Mouse (Mus musculus) embryonic facial prominence, embryonic 14.5 days (tissue): ENCODE results near the gene Pex10. TPM values are rescaled to one million over a fixed set of nuclear protein-coding genes. Genes with fewer than 3 reads are reported as not detected.

Source experiments
- ATAC-seq: fragments of 200-750 bp; cut with Nextera tagmentation; 2 replicates; pipeline ENCODE4 v1.8.0; 2017; ENCODE audit warnings: low read depth, moderate number of reproducible peaks, moderate TSS enrichment
- DNase-seq: peaks from one replicate; pipeline ENCODE4 v3.0.0-alpha.2; 2015; ENCODE audit warnings: low spot score
- H3K27ac ChIP-seq: fragments of 300-500 bp; sonication (generic); replicated peaks from 2 replicates; pipeline ENCODE4 v1.5.1; 2014; ENCODE audit warnings: low read depth, mild to moderate bottlenecking, low read length, moderate library complexity
- H3K27me3 ChIP-seq: fragments of 300-500 bp; sonication (generic); replicated peaks from 2 replicates; pipeline ENCODE4 v1.6.1; 2014; ENCODE audit warnings: low read length; ENCODE audit not compliant: control insufficient read depth, insufficient read depth
- H3K36me3 ChIP-seq: fragments of 300-500 bp; sonication (generic); 2 replicates; pipeline ENCODE4 v1.6.1; 2014; ENCODE audit warnings: low read length, mixed read lengths; ENCODE audit not compliant: control insufficient read depth, insufficient read depth
- H3K4me1 ChIP-seq: fragments of 300-500 bp; sonication (generic); 2 replicates; pipeline ENCODE4 v1.6.1; 2014; ENCODE audit warnings: antibody characterized with exemption, low read length; ENCODE audit not compliant: control insufficient read depth, insufficient read depth
- H3K4me2 ChIP-seq: fragments of 300-500 bp; sonication (generic); 2 replicates; pipeline ENCODE4 v1.6.1; 2014; ENCODE audit warnings: low read depth, mild to moderate bottlenecking, low read length, moderate library complexity, mixed read lengths
- H3K4me3 ChIP-seq: fragments of 300-500 bp; sonication (generic); 2 replicates; pipeline ENCODE4 v1.5.1; 2014; ENCODE audit warnings: low read depth, mild to moderate bottlenecking, low read length
- H3K9ac ChIP-seq: fragments of 300-500 bp; sonication (generic); 2 replicates; pipeline ENCODE4 v1.6.1; 2014; ENCODE audit warnings: low read depth, mild to moderate bottlenecking, low read length, moderate library complexity, mixed read lengths
- H3K9me3 ChIP-seq: fragments of 300-500 bp; sonication (generic); 2 replicates; pipeline ENCODE4 v1.6.1; 2016; ENCODE audit warnings: low read length; ENCODE audit not compliant: control insufficient read depth
- WGBS: fragments of 180-500 bp; shearing (Covaris S2); extraction: QIAGEN DNeasy Blood & Tissue Kit; methylation state at CpG from one replicate; pipeline ENCODE4 v1.1.7; 2014; 5-methylcytosine and 5-hydroxymethylcytosine counted together
- polyA plus RNA-seq: library from polyadenylated mRNA; unstranded; fragments of >200 nt; fragmentation: Nextera tagmentation; extraction: Ambion mirVana; gene quantifications from 2 replicates; pipeline ENCODE4 v1.2.1, GENCODE M21; 2014

Gene Pex10
- polyA plus RNA-seq, 1 experiment from 2014 or later: 7.3 TPM

GRCm38 (mm10) chr4:155092718-155093430 lies 26.1 kb downstream of the Pex10 start:
- 88% methylated on average over 19 of the region's 19 CpGs for WGBS
- no peak overlapping the region for H3K4me3 ChIP-seq
- DNase-seq: no peak
- no peaks in the 10 kb centered on the region for H3K36me3 ChIP-seq
- no peak for ATAC-seq
- no peaks in the 10 kb centered on the region for H3K27me3 ChIP-seq
- no peaks in the 10 kb centered on the region for H3K9me3 ChIP-seq
- no peak overlapping the region for H3K4me2 ChIP-seq
- no peaks in the 10 kb centered on the region for H3K4me1 ChIP-seq
- no peak overlapping the region for H3K27ac ChIP-seq
- H3K9ac ChIP-seq: no peak overlapping the region

- DNase-seq (no peak), ATAC-seq (no peak)
- WGBS: 71% methylated on average over 7 of the region's 7 CpGs
- H3K27me3 ChIP-seq: no peaks in the 10 kb centered on the region
- no peaks in the 10 kb centered on the region for H3K36me3 ChIP-seq
- H3K27ac ChIP-seq: no peak overlapping the region
- H3K9me3 ChIP-seq: no peaks in the 10 kb centered on the region
- no peak overlapping the region for H3K9ac ChIP-seq
- no peaks in the 10 kb centered on the region for H3K4me1 ChIP-seq
- H3K4me3 ChIP-seq: no peak overlapping the region
- H3K4me2 ChIP-seq: no peak overlapping the region
Observed at GRCm38 (mm10) chr4:155093431-155094149, 26.8 kb downstream of the Pex10 start.

GRCm38 (mm10) chr4:155094565-155094964 lies 27.7 kb downstream of the Pex10 start:
- peak; percentile 35; the same call in 1 of the 2 replicates for ATAC-seq

GRCm38 (mm10) chr4:155095238-155095900 lies 28.6 kb downstream of the Pex10 start:
- 0 out of 2 replicates have a peak overlapping the region, but pooled peaks have one; percentile 15 for H3K9ac ChIP-seq
- H3K4me2 ChIP-seq: no peak overlapping the region
- H3K36me3 ChIP-seq: no peaks in the 10 kb centered on the region
- H3K27me3 ChIP-seq: no peaks in the 10 kb centered on the region
- ATAC-seq (peak; percentile 84), DNase-seq (peak; percentile 96)
- H3K27ac ChIP-seq: peak overlapping the region; percentile 30; the same call in 1 of the 2 replicates
- H3K4me1 ChIP-seq: no peaks in the 10 kb centered on the region
- 42% methylated on average over 8 of the region's 8 CpGs for WGBS
- no peaks in the 10 kb centered on the region for H3K9me3 ChIP-seq
- no peak overlapping the region for H3K4me3 ChIP-seq

More at GRCm38 (mm10) chr4:155094565-155094964, 27.7 kb downstream of the Pex10 start:
- WGBS: 55% methylated on average over 3 of the region's 3 CpGs
- Histone ChIP-seq H3K9ac (no peak overlapping the region), H3K9me3 (no peaks in the 10 kb centered on the region), H3K27me3 (no peaks in the 10 kb centered on the region), H3K4me3 (no peak overlapping the region), H3K36me3 (no peaks in the 10 kb centered on the region), H3K27ac (no peak overlapping the region), H3K4me1 (no peaks in the 10 kb centered on the region), H3K4me2 (no peak overlapping the region)
- DNase-seq: peak; percentile 39

GRCm38 (mm10) chr4:155095967-155096366 lies 29.2 kb downstream of the Pex10 start:
- 0 out of 2 replicates have a peak overlapping the region, but pooled peaks have one; percentile 15 for H3K9ac ChIP-seq
- no peaks in the 10 kb centered on the region for H3K36me3 ChIP-seq
- H3K9me3 ChIP-seq: no peaks in the 10 kb centered on the region
- no peaks in the 10 kb centered on the region for H3K4me1 ChIP-seq
- H3K27me3 ChIP-seq: no peaks in the 10 kb centered on the region
- no peak overlapping the region for H3K4me2 ChIP-seq
- WGBS: 86% methylated on average over 8 of the region's 8 CpGs
- ATAC-seq (no peak), DNase-seq (no peak)
- H3K4me3 ChIP-seq: no peak overlapping the region
- no peak overlapping the region for H3K27ac ChIP-seq

- no peaks in the 10 kb centered on the region for H3K4me1 ChIP-seq
- no peaks in the 10 kb centered on the region for H3K27me3 ChIP-seq
- no peaks in the 10 kb centered on the region for H3K9me3 ChIP-seq
- ATAC-seq (no peak), DNase-seq (no peak)
- no peak overlapping the region for H3K27ac ChIP-seq
- no peak overlapping the region for H3K4me2 ChIP-seq
- H3K4me3 ChIP-seq: no peak overlapping the region
- H3K9ac ChIP-seq: no peak overlapping the region
- 74% methylated on average over 6 of the region's 6 CpGs for WGBS
- no peaks in the 10 kb centered on the region for H3K36me3 ChIP-seq
Observed at GRCm38 (mm10) chr4:155097452-155097851, 30.6 kb downstream of the Pex10 start.

- no peak overlapping the region for H3K9ac ChIP-seq
- no peak overlapping the region for H3K27ac ChIP-seq
- H3K36me3 ChIP-seq: no peaks in the 10 kb centered on the region
- no peaks in the 10 kb centered on the region for H3K4me1 ChIP-seq
- no peak overlapping the region for H3K4me3 ChIP-seq
- H3K9me3 ChIP-seq: no peaks in the 10 kb centered on the region
- ATAC-seq (no peak), DNase-seq (no peak)
- no peak overlapping the region for H3K4me2 ChIP-seq
- no peaks in the 10 kb centered on the region for H3K27me3 ChIP-seq
- WGBS: 85% methylated on average over 4 of the region's 4 CpGs
Observed at GRCm38 (mm10) chr4:155098572-155098971, 31.8 kb downstream of the Pex10 start.

GRCm38 (mm10) chr4:155107886-155108285 lies 41.1 kb downstream of the Pex10 start:
- no peak overlapping the region for H3K4me3 ChIP-seq
- no peak overlapping the region for H3K4me2 ChIP-seq
- 0 out of 2 replicates have a peak, but pooled peaks cover 3% of the 10 kb centered on the region for H3K4me1 ChIP-seq
- no peak for ATAC-seq
- 92% methylated on average over 4 of the region's 4 CpGs for WGBS
- no peak overlapping the region for H3K27ac ChIP-seq
- no peaks in the 10 kb centered on the region for H3K9me3 ChIP-seq
- no peak overlapping the region for H3K9ac ChIP-seq
- DNase-seq: no peak
- H3K27me3 ChIP-seq: no peaks in the 10 kb centered on the region
- no peaks in the 10 kb centered on the region for H3K36me3 ChIP-seq
